Mouse (Mus musculus): ENCODE measurements around the gene Fcer1g.

DNA sequence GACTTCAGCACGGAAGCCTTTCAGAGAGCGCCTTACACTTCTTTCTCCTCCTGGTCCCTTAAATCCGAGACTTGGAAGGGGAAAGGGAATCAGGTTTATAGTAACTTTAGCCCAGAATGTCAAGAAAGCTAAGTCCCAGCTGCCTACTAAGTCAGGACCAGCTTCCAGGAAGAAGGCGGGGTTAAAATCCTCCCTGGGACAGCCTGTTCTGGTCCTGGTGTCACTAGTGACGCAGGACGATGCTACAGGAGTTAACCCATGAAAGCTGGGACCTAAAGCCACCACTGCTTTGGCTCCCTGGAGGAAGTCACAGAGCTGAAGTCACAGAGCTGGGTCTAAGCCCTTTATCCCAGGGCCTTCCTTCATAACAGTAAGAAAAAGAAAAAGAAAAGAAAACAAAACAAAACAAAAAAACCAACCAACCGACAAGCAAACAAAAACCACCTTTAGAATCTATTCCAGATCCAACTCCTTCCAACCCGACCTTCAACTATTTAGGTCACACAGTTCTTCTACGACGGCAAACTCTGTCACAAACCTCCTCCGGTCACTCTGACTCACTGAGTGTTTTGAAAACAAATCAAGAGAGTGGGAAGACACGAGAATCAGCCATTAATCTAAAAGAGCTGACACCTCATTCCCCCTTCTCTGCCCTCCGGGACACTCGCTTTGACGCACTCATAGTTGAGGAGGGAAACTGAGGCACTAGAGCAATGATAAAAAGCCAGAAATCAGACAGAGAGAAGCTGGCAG is 6.0 kb upstream of the Fcer1g start:
- TF ChIP-seq CTCF (IDR thresholded peaks at IDR 0.05; ENCODE audit: low read depth, low read length) (no peak), GATA1 (IDR thresholded peaks at IDR 0.05; ENCODE audit: borderline replicate concordance, low read length) (no peak), TAL1 (conservative IDR thresholded peaks at IDR 0.05; ENCODE audit: low read depth, low read length) (no peak)

Measured in G1E (cell line).